ENCODE assay signal across 8 mouse cellular contexts in the genomic region with DNA sequence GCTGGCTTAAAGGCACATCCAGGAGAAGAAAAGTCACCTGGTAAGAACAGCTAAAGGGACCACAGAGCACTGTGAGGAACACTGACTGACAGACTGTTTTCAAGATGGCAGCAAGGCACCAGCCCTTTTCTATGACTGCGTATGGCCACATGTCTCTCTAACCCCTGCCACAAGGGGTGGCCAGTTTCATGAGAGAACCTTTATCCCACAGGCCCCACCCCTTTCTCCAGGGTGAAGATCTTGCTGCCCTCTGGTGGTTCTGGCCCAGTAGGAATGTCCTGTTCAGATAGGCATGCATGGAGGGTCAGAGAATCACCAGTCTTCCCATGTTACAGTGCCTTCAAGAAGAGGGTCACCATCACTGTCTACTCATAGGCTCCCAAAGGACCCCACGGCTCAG. TPM values are rescaled to one million over a fixed set of nuclear protein-coding genes. Genes with fewer than 3 reads are reported as not detected.
DNase-seq lines count a peak whose midpoint lies in the region; TF ChIP-seq lines count a peak whose summit lies in the region.

No protein-coding gene starts in this region.

- peak; percentile 57 for TF ChIP-seq CTCF in gastrocnemius, adult 2 months (IDR thresholded peaks at IDR 0.05)
- peak; percentile 13; the same call in 1 of the 2 replicates for TF ChIP-seq CTCF in E14TG2a.4 (conservative IDR thresholded peaks at IDR 0.05; ENCODE audit: low read length)

- H3K27me3 ChIP-seq in E14TG2a.4 (ENCODE audit: insufficient read depth, low read length): peaks cover 13% of the 10 kb centered on the region; the same call in 1 of the 2 replicates

- intact Hi-C loops in gastrocnemius, adult 2 months (cut with DNase I): no loop called here

- H3K36me3 ChIP-seq in E14TG2a.4 (ENCODE audit: insufficient read depth, low read length): no peaks in the 10 kb centered on the region

- no peak overlapping the region for H3K27ac ChIP-seq in gastrocnemius, adult 2 months

- H3K4me1 ChIP-seq in E14TG2a.4 (replicated peaks; ENCODE audit: low read depth, low read length): peaks cover 7% of the 10 kb centered on the region

- no peaks in the 10 kb centered on the region for H3K9me3 ChIP-seq in E14TG2a.4 (ENCODE audit: low read length)

- DNase-seq in gastrocnemius, adult 2 months: peak; percentile 31
- DNase-seq in gastrocnemius, postnatal 10 days: no peak
- DNase-seq in brain, adult 2 months (ENCODE audit: low read depth, low spot score): peak; percentile 37
- DNase-seq in lung, adult 18-20 months: peak; percentile 53 to 69
- DNase-seq in layer of hippocampus, adult 9-11 months: no peak
- DNase-seq in ovary, postnatal 14 days (ENCODE audit: low spot score): no peak
- no peak for DNase-seq in urinary bladder, postnatal 10 days (ENCODE audit: low spot score)

- no peak overlapping the region for H3K4me3 ChIP-seq in gastrocnemius, adult 2 months
- H3K4me3 ChIP-seq in E14TG2a.4 (replicated peaks; ENCODE audit: low read length): no peak overlapping the region

RNA-seq across cellular contexts. Expression of a gene that starts 10.1 kb away (rescaled TPM):
- total RNA-seq in gastrocnemius, adult 2 months (2021): under 1 TPM; 0.06 to 0.20 TPM
- under 1 TPM in 1 of 2 experiments, not detected in 1; 0.16 TPM for total RNA-seq in gastrocnemius, postnatal 10 days (2021)

RNA-seq across cellular contexts. Expression of a gene that starts 24.7 kb away (rescaled TPM):
- under 1 TPM; 0.50 to 0.66 TPM for total RNA-seq in gastrocnemius, adult 2 months (2021)
- 1 to 10 TPM; 1.9 TPM for total RNA-seq in gastrocnemius, postnatal 10 days (2021)

RNA-seq across cellular contexts. Expression of a gene that starts 25.1 kb away (rescaled TPM):
- 1 to 10 TPM; 5.7 to 7.8 TPM for total RNA-seq in gastrocnemius, adult 2 months (2021)
- 10 to 100 TPM in 1 of 2 experiments, 1 to 10 TPM in 1; 9.4 to 12.1 TPM for total RNA-seq in gastrocnemius, postnatal 10 days (2021)

RNA-seq across cellular contexts. Expression of a gene that starts 43.2 kb away (rescaled TPM):
- not detected for total RNA-seq in gastrocnemius, adult 2 months (2021)
- under 1 TPM; 0.05 to 0.07 TPM for total RNA-seq in gastrocnemius, postnatal 10 days (2021)

RNA-seq across cellular contexts. Expression of a gene that starts 47.1 kb away (rescaled TPM):
- total RNA-seq in gastrocnemius, adult 2 months (2021): 10 to 100 TPM in 1 of 2 experiments, 1 to 10 TPM in 1; 6.5 to 13.9 TPM
- 10 to 100 TPM; 30.2 to 32.3 TPM for total RNA-seq in gastrocnemius, postnatal 10 days (2021)

Comparison
In these comparisons a context has a peak if more than half of its experiments do, and no peak if none do; other contexts are left out.
1. DNase-seq: peak in gastrocnemius, adult 2 months (single experiment), brain, adult 2 months (single experiment) and lung, adult 18-20 months (2 of 2); none in gastrocnemius, postnatal 10 days (single experiment), layer of hippocampus, adult 9-11 months (single experiment), ovary, postnatal 14 days (single experiment) and urinary bladder, postnatal 10 days (single experiment).